Mouse (Mus musculus): ENCODE measurements around the gene Clk1. TPM values are rescaled to one million over a fixed set of nuclear protein-coding genes. Genes with fewer than 3 reads are reported as not detected.

Gene Clk1
- polyA plus RNA-seq, 1 experiment from 2014 or later, result 117 TPM

- H3K9me3 ChIP-seq, result no peaks in the 10 kb centered on the region
- no peaks in the 10 kb centered on the region for H3K27me3 ChIP-seq (ENCODE audit: insufficient read depth, poor library complexity, severe bottlenecking)
- no peak overlapping the region for H3K4me3 ChIP-seq
- no peak overlapping the region for H3K27ac ChIP-seq
- no peaks in the 10 kb centered on the region for H3K4me1 ChIP-seq
- H3K36me3 ChIP-seq, result no peaks in the 10 kb centered on the region
- DNase-seq (ENCODE audit: low spot score), result no peak
- 98% methylated on average over 3 of the region's 3 CpGs for WGBS
These were observed 58.0 kb downstream of the Clk1 start for GRCm38 (mm10) chr1:58365829-58366228.

GRCm38 (mm10) chr1:58364551-58364950 is 59.3 kb downstream of the Clk1 start:
- H3K4me1 ChIP-seq, result no peaks in the 10 kb centered on the region
- no peaks in the 10 kb centered on the region for H3K9me3 ChIP-seq
- no peak overlapping the region for H3K27ac ChIP-seq
- 97% methylated on average over 12 of the region's 12 CpGs for WGBS
- no peaks in the 10 kb centered on the region for H3K27me3 ChIP-seq (ENCODE audit: insufficient read depth, poor library complexity, severe bottlenecking)
- DNase-seq (ENCODE audit: low spot score), result no peak
- no peak overlapping the region for H3K4me3 ChIP-seq
- no peaks in the 10 kb centered on the region for H3K36me3 ChIP-seq

GRCm38 (mm10) chr1:58362296-58362695 is 61.6 kb downstream of the Clk1 start:
- H3K27ac ChIP-seq, result no peak overlapping the region
- H3K4me3 ChIP-seq, result no peak overlapping the region
- H3K4me1 ChIP-seq, result no peaks in the 10 kb centered on the region
- peak; percentile 70 for DNase-seq (ENCODE audit: low spot score)
- 44% methylated on average over 4 of the region's 4 CpGs for WGBS
- no peaks in the 10 kb centered on the region for H3K36me3 ChIP-seq
- no peaks in the 10 kb centered on the region for H3K27me3 ChIP-seq (ENCODE audit: insufficient read depth, poor library complexity, severe bottlenecking)
- H3K9me3 ChIP-seq, result no peaks in the 10 kb centered on the region

Other genes starting within 250 kb of the Clk1 start
- gene Aox4, start 213.7 kb downstream of the Clk1 start, polyA plus RNA-seq (2016; fragmentation: Nextera tagmentation; extraction: Ambion mirVana), result 1.1 and 2.7 TPM in 2 replicates
- 0.05 TPM in 1 of 2 replicates, not detected in the other for gene Aox2, start 145.7 kb downstream of the Clk1 start, polyA plus RNA-seq (2016; fragmentation: Nextera tagmentation; extraction: Ambion mirVana)
- 287 and 342 TPM in 2 replicates for gene Bzw1, start 31.2 kb downstream of the Clk1 start, polyA plus RNA-seq (2016; fragmentation: Nextera tagmentation; extraction: Ambion mirVana)
- gene Nif3l1, start 21.1 kb upstream of the Clk1 start, polyA plus RNA-seq (2016; fragmentation: Nextera tagmentation; extraction: Ambion mirVana), result 35.7 and 48.5 TPM in 2 replicates
- 43.0 and 47.7 TPM in 2 replicates for gene Ppil3, start 21.4 kb upstream of the Clk1 start, polyA plus RNA-seq (2016; fragmentation: Nextera tagmentation; extraction: Ambion mirVana)
- gene Orc2, start 81.0 kb upstream of the Clk1 start, polyA plus RNA-seq (2016; fragmentation: Nextera tagmentation; extraction: Ambion mirVana), result 33.6 and 39.8 TPM in 2 replicates
- 4.3 and 6.4 TPM in 2 replicates for gene Fam126b, start 162.3 kb upstream of the Clk1 start, polyA plus RNA-seq (2016; fragmentation: Nextera tagmentation; extraction: Ambion mirVana)
- gene Ndufb3, start 162.3 kb upstream of the Clk1 start, polyA plus RNA-seq (2016; fragmentation: Nextera tagmentation; extraction: Ambion mirVana), result 172 and 198 TPM in 2 replicates